1 mouse cellular context compared by ENCODE assay signal in genomic region chr2:85026178-85026577, GRCm38 (mm10).
TF ChIP-seq lines count a peak whose summit lies in the region.

No protein-coding gene starts in this region.

TF ChIP-seq in CH12.LX, 34 proteins besides CTCF, POLR2A, EP300 and RAD21:
- peak; percentile 4; the same call in 1 of the 2 replicates for TF ChIP-seq SMC3 (IDR thresholded peaks at IDR 0.05; ENCODE audit: low read depth, low read length)
- no peak for TF ChIP-seq ZNF384 (IDR thresholded peaks at IDR 0.05; ENCODE audit: low read depth, low read length)
